Mouse (Mus musculus) bone marrow, adult 2 months (tissue): Measurements from ENCODE around the gene Lmtk3.

Experiments
- CTCF ChIP-seq: fragments of 200-500 bp; IDR thresholded peaks from 2 replicates; pipeline ENCODE4 v1.5.1; 2011; ENCODE audit warnings: low read length, control low read depth; ENCODE audit not compliant: control insufficient read depth, insufficient read depth
- POLR2A ChIP-seq: fragments of 200-500 bp; IDR thresholded peaks from 2 replicates; pipeline ENCODE4 v1.6.1; 2011; ENCODE audit warnings: low read depth, mild to moderate bottlenecking, control low read depth, low read length, borderline replicate concordance; ENCODE audit not compliant: control insufficient read depth

DNA sequence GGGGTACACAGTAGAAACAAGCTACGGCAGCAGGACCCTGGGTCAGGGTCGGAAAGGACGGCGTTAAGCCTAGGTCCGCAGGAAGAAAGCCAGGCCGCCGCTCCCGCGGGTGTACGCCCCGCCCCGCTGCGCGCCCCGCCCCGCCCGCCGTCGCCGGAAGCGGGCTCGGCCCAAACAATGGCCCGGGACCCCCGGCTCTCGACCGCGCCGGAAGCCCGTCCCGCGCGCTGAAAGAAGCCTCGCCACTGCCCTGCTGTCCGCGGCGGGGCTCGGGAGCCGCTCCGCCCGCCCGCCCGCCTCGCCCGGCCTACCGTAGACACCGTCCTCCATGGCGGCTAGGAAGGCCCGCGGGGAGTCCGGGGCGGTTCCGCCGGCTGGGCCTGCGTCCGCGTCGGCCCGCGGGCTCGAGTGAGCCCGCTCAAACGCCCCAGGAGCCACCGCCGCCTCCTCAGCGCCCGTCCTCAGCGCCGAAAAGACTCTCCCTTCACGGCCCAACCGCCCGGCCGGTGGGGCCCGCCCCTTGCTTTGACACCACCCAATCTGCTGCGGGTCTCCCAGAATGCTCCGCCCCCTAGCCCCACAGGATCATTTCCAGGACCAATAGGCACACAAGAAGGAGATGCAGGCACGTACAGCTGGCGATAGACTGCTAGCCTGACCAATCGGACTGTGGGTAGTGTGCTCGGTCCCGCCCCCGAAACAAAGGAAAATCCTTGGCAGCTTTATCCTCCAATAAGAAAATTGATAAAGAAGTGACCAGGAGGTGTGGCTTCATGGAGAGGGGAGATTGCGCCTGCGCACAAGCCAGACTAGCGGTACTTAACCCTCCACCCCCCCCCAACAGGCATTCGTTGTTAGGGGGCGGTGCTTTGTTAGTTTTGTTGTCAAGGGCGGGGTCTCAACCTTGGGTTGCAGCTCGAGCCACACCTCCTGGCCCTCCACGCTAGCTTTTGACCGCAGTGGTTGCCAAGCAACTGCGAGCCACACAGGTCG lies 30.5 kb downstream of the Lmtk3 start, which contains the start of gene Cyth2:
- no peak for TF ChIP-seq CTCF
- peak; percentile 90 for TF ChIP-seq POLR2A
